Mouse (Mus musculus) bone marrow, adult 2 months (tissue): Measurements from ENCODE around the gene Gm9944. TPM values are rescaled to one million over a fixed set of nuclear protein-coding genes. Genes with fewer than 3 reads are reported as not detected.

Source experiments
- H3K27ac ChIP-seq: fragments of 200-500 bp; 2 replicates; pipeline ENCODE4 v1.5.1; 2012; ENCODE audit warnings: low read depth, mild to moderate bottlenecking, control low read depth, inconsistent platforms, low read length; ENCODE audit not compliant: control insufficient read depth, poor library complexity, insufficient read depth
- H3K4me1 ChIP-seq: fragments of 200-500 bp; 2 replicates; pipeline ENCODE4 v1.6.1; 2011; ENCODE audit warnings: low read length; ENCODE audit not compliant: control insufficient read depth, insufficient read depth
- H3K4me3 ChIP-seq: fragments of 200-500 bp; replicated peaks from 2 replicates; pipeline ENCODE3; 2011; ENCODE audit warnings: mild to moderate bottlenecking, low read depth, low read length, control low read depth; ENCODE audit not compliant: control insufficient read depth
- CTCF ChIP-seq: fragments of 200-500 bp; IDR thresholded peaks from 2 replicates; pipeline ENCODE4 v1.5.1; 2011; ENCODE audit warnings: low read length, control low read depth; ENCODE audit not compliant: control insufficient read depth, insufficient read depth
- POLR2A ChIP-seq: fragments of 200-500 bp; IDR thresholded peaks from 2 replicates; pipeline ENCODE4 v1.6.1; 2011; ENCODE audit warnings: low read depth, mild to moderate bottlenecking, control low read depth, low read length, borderline replicate concordance; ENCODE audit not compliant: control insufficient read depth
- WGBS: fragments of 180-500 bp; shearing (Covaris S2); methylation state at CpG from one replicate; pipeline ENCODE4 v1.1.7; 2018; 5-methylcytosine and 5-hydroxymethylcytosine counted together
- polyA plus RNA-seq: library from polyadenylated mRNA; stranded (reverse); fragments of >200 nt; gene quantifications from 2 replicates; pipeline ENCODE4 v1.2.4, GENCODE M21; 2011; ENCODE audit warnings: low replicate concordance; ENCODE audit not compliant: missing spikeins, insufficient read depth, insufficient read length

The Gm9944 gene
- not detected in 2 replicates for polyA plus RNA-seq

- TF ChIP-seq POLR2A (no peak), CTCF (no peak)
- H3K4me1 ChIP-seq = no peaks in the 10 kb centered on the region
- H3K27ac ChIP-seq = no peak within 1 kb of the TSS
- WGBS = 66% methylated on average over 2 of the region's 2 CpGs
- no peak within 1 kb of the TSS for H3K4me3 ChIP-seq
Measured at GRCm38 (mm10) chr4:144453217-144453616, at the start of gene Gm9944. TSS of gene Gm9944 (minus strand) at chr4:144453317.

DNA sequence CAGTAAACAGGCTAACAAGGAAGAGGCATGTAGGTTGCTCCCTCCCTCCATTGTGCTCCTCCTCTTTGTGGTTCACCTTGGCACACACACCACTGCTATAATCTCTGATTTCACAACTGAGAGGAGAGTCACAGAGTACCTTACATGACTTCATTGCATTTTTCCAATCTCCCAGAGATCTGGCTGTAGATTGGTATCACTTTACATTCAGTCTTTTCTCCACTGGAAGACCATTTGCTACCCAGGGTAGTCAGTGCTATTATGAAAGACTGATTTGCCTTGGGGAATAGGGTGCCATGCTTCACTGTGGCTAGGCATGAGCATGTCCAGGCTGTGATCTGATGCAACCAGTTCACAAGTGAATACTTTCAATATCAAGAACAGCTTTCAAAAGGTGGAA is 40.2 kb upstream of the Gm9944 start:
- H3K4me1 ChIP-seq = no peaks in the 10 kb centered on the region
- TF ChIP-seq POLR2A = no peak
- TF ChIP-seq CTCF = no peak
- no peak overlapping the region for H3K4me3 ChIP-seq
- no peak overlapping the region for H3K27ac ChIP-seq

GRCm38 (mm10) chr4:144468091-144468490 is 15.0 kb upstream of the Gm9944 start:
- TF ChIP-seq POLR2A (no peak), CTCF (no peak)
- Histone ChIP-seq H3K4me1 (no peaks in the 10 kb centered on the region), H3K27ac (no peak overlapping the region), H3K4me3 (no peak overlapping the region)
- 63% methylated on average over 1 of the region's 1 CpGs for WGBS

DNA sequence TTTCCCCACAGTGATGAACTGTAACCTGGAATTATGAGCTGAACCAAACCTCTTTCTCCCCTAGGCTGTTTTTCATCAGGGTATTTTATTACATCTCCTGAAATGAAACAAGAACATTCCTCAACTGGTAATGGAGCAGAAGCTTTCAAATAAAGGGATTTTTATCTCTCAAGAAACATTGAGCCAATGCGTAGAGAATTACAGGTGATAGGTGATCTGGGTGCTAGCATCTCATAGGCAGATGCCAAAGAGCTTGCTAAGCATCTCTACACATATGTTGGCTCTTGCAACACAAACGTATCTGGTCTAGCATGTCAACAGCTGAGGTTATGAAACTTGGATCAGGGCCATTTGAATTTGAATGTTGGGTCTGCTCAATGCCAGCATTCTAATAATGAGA is 12.1 kb upstream of the Gm9944 start:
- H3K4me3 ChIP-seq = no peak overlapping the region
- WGBS = 58% methylated on average over 2 of the region's 2 CpGs
- TF ChIP-seq CTCF (no peak), POLR2A (no peak)
- no peaks in the 10 kb centered on the region for H3K4me1 ChIP-seq
- H3K27ac ChIP-seq = no peak overlapping the region

DNA sequence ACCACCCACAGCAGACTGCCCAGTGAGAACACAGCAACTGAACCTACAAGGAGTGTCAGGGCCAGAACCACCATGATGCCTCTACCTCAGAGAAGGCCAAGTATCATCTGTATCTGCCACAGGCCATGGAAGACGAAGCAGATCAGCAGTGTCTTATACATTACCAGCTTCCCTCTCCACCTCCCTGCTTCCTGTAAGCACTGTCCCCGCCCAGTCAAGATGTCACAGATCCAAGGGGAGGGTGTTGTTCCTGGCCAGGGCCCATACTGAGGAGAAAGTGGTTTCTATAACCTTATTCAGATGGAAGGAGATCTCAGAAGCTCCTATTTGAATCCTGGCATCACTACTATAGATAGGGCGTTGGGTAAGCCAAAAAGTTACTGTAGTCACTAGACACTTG is 10.5 kb upstream of the Gm9944 start, which contains the start of gene Aadacl3:
TSS of gene Aadacl3 (minus strand) at position 101 of the 400 bp plus-strand sequence.
- H3K4me3 ChIP-seq = no peak within 1 kb of the TSS
- WGBS = 52% methylated on average over 3 of the region's 3 CpGs
- no peak within 1 kb of the TSS for H3K27ac ChIP-seq

DNA sequence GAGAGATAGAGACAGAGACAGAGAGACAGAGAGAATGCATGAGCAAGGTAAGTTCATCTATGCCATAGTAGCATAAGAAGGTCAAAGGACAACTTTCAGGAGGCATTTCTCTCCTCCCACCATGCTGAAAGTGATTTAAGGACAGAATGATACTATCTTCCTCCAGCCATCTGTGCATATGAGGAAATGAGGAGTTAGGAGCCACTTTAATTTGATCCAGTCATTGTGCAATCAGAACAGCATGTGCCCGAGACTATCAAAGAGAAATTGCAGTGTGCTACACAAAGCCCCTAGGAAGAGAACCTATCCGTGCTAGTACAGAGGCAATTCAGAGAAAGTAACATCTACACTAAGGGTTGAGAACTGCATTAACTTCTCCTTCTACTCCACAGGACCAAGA is 4.6 kb downstream of the Gm9944 start:
- TF ChIP-seq CTCF (no peak), POLR2A (no peak)
- no peak overlapping the region for H3K4me3 ChIP-seq
- no peaks in the 10 kb centered on the region for H3K4me1 ChIP-seq
- 27% methylated on average over 2 of the region's 2 CpGs for WGBS
- H3K27ac ChIP-seq = no peak overlapping the region

More for the DNA sequence above, 10.5 kb upstream of the Gm9944 start, which contains the start of gene Aadacl3:
- TF ChIP-seq CTCF (no peak), POLR2A (no peak)
- H3K4me1 ChIP-seq = no peaks in the 10 kb centered on the region

- 45% methylated on average over 1 of the region's 1 CpGs for WGBS
- Histone ChIP-seq H3K4me3 (no peak overlapping the region), H3K4me1 (no peaks in the 10 kb centered on the region), H3K27ac (no peak overlapping the region)
- TF ChIP-seq CTCF (no peak), POLR2A (no peak)
Measured at GRCm38 (mm10) chr4:144441582-144441981, 11.5 kb downstream of the Gm9944 start.

GRCm38 (mm10) chr4:144441095-144441494 is 12.0 kb downstream of the Gm9944 start:
- TF ChIP-seq CTCF (no peak), POLR2A (no peak)
- WGBS = 66% methylated on average over 4 of the region's 4 CpGs
- Histone ChIP-seq H3K4me1 (no peaks in the 10 kb centered on the region), H3K27ac (no peak overlapping the region), H3K4me3 (no peak overlapping the region)

DNA sequence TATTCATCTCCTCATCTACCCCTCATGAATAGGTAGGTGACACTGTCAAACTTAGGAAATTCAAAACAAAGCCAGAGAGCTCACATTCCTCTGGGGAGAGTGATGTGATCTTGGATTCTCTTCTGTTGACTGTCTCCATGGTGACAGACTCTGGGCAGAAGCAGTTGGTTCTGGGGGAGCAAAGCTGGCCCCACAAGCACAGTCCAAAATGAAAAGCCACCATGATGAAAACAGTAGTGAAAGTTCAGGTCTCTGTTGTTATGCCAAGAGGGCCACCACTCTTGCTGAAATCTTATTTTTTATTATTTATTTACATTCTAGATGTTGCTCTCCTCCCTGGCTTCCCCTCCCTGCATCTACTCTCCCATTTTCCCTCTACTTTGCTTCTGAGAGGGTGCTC is 14.4 kb downstream of the Gm9944 start, which contains the start of gene 1700012P22Rik:
TSS of gene 1700012P22Rik (minus strand) at position 101 of the 400 bp plus-strand sequence.
- H3K27ac ChIP-seq = no peak within 1 kb of the TSS
- H3K4me3 ChIP-seq = no peak within 1 kb of the TSS
- TF ChIP-seq CTCF (no peak), POLR2A (no peak)
- no peaks in the 10 kb centered on the region for H3K4me1 ChIP-seq
